Mouse (Mus musculus) urinary bladder, postnatal 25 days (tissue): ENCODE measurements around the gene Gm48551.

Source experiments
- DNase-seq: peaks from one replicate; pipeline ENCODE4 v3.0.0; 2022; ENCODE audit warnings: low spot score

Gene Gm48551

DNA sequence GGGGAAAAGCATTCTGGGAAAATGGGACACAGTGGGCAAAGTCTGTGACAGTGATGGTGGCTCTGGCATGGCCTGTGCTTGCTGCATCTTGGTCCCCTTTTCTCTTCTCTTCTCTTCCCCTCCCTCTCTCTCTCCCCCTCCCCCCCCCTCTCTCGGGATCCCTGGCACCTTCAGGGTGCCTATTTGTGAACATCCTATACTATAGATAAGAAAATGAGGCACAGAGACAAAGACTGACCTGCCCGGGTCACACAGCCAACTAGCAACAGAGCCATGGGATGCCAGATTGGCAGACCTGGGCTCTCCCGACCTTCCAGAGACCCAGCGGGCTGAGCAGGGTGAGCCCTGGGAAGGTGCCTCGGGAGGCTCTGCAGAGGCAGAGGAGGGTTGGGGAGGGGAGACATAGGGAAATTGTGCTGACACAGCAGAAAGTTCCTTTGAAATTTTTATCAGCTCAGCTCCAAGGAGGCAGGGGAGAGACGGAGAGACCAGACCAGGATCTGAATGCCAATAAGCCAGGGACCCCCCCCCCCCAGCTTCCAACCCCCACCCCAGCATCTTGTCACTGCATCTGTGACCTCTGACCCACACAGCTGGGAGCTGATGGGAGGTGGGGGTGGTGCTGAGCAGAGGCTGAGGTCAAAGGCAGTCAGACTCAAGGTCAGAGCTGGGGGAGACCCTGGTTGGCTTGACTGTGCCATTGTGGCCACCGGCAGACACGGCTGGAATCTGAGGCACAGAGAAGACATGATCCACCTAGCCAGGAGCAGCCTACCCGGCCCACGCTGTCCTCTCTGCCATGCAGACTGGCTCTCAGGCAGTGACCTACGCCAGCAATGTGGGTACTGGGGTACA, 34.2 kb downstream of the Gm48551 start:
- DNase-seq = no peak

DNA sequence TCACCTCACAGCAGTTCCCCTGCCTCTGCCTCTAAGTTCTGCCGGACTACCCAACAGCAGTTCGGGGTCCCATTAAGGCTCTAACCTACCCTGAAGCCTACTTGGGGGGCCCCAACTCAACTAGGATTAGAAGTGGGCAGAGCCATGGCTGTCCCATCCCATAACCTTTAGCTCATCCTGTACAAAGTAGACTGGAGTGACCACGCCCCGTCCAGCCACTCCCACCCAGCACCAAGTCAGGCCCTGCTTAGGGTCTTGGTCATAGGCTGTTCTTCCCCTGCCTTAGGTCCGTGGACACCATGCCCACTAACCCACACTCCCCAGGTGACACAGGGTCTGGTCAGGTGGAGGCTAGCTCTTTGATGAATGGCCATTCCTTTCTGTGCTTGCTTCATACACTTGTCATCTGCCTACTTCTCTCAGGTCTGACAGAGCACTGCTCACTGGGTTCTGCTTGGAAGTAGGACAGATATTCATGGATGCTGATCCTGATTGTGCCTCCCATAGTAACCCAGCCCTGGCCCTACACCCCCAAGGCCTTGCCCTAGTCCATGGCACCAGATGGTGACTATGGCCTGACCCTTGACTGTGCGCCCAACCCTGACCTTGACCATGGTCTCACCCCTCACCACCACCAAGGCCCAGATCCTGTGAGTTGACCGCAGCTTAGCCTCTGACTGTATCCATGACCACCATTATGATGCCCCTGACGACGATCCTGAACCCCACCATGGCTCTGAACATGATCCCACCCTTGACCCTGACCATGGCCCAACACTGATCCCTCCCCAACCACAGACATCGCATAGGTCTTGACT, 35.1 kb downstream of the Gm48551 start:
- no peak for DNase-seq

DNA sequence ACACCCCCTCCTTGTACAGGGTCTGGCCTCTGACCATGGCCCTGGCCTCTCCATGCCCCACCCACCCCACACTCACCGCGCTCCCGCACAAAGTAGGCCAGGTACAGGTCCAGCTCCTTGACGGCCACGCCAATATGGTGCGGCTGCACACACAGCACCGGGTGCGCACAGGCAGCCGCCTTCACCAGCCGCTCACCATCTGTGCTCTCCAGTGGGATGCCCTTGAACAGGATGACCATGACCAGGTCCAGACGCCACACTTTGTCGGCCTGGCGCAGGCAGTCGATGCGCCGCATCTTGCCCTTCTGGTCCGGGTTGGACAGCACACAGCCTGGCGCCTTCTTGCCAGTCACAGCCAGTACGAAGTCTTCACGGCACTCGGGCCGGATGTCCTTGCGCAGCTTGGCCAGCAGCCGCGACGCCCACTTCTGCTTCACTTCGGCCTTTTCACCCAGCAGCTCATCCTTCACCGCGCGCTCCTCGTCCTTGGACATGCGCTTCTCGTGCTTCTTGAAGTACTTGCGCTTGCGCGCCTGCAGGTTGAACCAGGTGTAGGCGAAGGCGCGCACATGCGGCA, 36.0 kb downstream of the Gm48551 start:
- peak; percentile 4 for DNase-seq

DNA sequence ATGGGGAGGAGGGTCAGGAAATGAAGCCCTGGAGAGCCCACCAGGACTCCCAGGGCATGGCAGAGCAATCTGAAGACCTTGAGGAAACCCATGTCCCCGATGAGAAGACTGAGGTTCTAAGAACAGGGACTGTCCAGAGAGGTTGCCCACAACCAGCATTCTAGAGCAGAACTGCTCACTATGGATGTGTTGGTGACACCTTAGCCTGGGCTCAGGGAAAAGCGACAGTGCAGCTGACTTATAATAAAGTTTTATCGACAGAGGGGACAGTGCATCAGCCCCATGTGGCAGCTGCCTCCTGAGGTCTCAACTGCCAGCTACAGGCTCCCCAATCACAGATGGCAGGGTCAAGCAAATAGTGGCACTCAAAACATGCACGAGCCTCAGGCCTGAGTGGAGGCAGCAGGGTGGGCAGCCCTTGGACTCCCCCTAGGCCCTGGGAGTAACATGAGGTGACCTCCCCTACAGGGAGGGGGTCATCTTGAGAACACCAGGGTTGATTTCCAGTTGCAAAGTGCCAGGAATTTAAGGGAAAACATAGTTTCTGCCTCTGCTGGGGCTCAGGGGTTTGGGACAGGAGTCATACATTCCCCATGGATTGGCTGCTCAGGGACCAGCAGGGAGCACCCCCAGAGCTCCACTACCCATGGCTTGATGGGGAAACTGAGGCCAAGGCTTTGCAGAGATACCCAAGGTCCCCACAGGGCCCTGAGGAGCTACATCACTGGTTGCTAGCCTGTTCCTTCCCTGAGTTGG, 37.0 kb downstream of the Gm48551 start:
- no peak for DNase-seq

DNA sequence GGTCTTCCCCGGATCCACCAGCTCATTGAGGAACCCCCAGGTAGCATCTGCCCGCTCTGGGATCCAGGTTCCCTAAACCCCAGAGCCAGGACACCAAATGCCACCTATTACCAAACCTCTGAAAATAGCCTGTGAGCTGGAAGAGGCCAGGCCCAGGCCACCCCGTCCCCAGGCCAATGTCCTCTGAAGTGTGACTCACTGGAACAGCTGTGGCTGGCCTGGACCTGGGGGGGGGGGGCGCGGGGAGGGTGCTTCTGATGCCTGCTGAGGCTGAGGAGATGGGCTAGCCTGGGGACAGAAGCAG, 37.5 kb downstream of the Gm48551 start:
- DNase-seq = peak; percentile 2

DNA sequence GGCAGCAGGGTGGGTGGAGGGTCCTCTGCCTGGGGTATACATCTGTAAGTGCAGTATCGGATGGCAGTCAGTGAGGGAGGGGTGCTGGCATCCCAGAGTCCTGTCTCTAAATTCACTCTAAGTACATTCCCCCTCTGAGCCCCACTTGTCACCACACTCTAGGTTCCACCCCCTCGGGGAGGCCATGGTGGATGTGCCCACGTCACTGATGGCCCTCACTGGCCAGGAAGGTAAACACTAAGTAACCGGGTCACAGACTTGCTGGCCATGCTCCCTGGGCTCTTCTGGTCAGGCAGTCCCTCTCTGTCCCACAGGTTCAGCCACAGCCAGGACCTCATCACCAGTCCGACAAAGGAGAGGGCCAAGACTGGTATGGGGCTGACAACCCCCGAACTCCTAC, 37.9 kb downstream of the Gm48551 start:
- DNase-seq = no peak

DNA sequence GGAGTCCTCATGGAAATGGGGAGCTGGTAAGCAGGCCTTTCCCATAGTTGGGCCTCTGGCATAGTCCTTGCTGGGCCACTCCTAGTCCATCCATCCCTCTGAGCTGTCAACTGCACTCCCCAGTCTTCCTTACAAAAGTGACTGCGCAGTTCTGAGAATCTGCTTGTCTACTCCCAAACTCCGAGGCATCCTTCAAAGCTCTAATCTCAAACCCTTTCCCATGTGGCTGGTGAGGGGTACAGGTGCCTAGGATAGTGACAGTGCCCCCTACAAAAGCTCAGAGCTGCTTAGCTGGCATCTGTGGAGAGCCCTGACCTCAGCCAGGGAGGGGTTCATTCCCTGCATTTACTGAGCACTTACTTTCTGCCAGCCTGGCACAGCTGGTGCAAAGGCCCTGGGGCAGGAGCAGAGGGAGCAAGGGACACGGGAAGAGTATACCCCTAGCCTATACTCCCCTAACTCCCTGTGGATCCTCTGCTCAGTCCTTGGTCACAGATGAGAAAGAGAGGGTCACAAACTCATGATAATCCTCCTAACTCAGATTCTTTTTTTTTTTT, 38.5 kb downstream of the Gm48551 start:
- no peak for DNase-seq

DNA sequence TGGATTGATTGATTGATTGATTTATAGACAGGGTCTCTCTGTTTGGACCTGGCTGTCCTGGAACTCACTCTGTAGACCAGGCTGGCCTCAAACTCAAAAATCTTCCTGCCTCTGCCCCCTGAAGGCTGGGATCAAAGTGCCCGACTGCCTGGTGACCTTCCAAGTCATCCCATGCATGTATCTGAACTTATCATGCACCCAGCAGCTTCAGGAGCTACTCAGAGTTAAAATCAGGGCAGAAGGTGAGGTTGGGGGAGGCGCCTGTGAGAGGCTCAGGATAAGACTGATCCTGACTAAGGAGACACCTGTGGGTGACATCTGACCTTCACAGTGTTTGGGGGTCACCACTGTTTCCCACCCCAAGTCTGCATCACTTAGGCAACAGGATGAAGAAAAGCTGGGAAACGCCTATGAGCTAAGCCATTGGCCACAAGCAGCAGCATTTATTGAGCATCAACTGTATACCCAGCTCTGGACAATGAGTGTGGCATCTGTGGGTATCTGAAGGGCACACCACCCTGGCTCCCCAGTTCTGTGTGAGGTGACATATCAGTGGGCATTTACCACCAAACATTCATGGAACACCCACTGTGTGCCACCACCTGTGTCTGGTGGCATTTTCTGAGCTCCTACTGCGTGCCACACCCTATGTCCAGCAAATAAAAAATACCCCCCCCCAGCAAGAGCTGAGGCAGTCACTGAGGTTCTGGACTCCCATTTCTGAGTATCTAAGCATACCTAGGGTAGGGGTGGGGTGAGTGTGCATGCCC, 39.4 kb downstream of the Gm48551 start:
- peak; percentile 1 for DNase-seq

DNA sequence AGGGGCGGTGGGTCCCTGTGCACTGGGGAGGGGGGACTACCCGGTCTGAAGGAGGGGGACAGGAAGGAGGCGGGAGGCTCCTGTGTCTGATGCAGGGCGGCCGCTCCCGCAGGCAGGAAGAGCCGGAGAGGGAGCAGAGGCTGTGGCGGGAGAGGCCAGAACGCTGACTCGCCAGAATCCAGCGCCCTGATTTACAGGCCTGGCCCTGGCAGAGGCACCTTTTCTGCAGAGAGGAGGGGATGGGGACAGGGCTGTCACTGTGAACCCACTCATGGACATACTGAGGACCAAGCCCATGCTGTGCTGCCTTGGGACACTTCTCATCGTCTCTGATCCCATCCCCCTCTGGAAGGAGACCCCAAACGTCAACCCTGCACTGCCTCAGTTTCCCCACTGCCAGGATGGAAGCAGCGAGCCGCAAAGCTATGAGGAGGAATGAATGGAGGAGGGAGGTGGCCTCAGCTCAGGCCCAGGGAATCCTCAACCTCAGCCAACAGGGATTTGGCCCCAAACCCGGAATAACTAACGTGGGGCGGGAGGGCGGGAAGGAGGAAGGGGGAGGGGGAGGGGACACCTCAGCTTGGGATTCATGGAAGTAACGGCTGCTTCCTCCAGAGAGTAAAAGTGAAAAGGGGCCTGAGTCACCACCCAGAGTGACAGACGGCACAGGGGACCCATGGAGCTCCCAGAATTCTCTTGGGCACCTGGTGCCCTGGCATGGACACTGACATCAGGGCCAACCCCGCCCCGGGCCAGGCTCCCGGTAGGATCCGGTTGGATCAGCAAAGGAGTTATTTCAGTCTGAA, 40.2 kb downstream of the Gm48551 start:
- DNase-seq = peak; percentile 24

DNA sequence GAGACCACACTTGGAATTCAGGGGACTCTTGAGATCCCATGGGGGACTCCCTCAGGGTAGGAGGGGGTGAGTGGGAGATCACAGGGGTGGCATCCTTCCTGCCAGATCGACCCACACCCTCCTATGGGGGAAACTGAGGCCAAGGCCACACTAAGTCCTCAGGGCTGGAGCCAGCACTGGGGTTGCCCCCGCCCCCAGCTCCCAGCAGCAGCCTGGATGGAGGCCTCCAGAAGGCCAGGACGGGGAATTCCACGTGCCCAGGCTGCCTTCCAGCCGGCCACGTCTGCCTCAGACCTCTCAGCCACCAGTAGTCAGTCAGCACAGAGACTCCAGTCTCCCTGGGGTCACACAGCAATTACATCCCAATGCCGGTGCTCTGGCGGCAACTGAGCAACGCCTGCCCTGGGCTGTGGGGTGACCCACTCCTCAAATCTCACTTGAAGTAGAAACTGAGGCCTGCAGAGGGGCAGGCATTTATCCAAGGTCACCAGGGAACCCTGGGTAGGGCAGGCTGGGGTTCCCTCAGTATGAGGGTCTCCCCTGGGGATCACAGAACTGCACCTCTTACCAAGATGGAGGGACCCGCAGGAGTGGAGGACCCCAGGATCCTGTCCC, 41.1 kb downstream of the Gm48551 start:
- DNase-seq = peak; percentile 44

DNA sequence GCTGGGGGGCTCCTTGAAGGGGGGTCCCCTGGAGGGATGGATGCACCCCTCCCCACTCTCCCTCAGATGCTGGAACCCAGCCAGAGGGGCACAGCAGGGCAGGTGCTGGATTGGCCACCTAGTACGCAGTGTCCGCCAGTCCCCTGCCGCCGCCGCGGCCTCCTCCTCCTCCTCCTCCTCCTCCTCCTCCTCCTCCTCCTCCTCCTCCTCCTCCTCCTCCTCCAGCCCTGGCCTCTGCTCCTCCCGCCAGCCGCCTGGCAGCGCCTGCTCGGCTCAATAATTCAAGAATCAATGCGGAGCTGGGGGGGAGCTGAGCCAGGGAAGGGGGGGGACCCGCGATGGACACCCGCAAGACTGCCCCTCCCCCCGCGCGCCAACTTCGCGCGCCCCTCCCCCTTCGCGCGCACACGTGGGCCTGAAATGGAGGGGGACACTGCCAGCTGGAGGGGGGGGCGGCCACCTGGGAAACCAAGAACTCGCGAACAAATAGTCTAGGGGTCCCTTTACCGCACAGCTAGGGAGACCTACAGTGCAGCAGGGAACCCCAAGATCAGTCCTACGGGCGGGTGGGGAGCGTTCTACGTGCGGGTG, 41.9 kb downstream of the Gm48551 start:
- peak; percentile 27 for DNase-seq

DNA sequence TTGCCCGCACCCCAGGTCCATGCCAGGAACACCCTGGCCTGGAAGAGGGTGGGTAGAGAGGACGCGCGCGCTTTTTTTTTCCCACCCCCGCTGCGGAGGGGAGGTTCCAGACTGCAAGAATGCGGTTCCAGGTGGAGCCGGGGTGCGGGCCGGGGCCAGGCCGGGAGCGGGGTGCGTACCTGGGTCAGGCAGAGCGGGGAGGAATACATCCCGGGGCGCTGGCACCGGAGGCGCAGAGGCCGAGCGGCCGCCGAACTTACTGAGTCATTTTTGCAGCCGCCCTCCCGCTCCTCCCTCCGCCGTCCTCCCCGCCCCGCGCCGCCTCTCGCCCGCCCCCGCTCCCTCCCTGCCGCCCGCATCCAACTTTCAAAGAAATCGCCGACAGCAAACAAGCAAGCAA, 42.6 kb downstream of the Gm48551 start:
- peak; percentile 73 for DNase-seq

DNA sequence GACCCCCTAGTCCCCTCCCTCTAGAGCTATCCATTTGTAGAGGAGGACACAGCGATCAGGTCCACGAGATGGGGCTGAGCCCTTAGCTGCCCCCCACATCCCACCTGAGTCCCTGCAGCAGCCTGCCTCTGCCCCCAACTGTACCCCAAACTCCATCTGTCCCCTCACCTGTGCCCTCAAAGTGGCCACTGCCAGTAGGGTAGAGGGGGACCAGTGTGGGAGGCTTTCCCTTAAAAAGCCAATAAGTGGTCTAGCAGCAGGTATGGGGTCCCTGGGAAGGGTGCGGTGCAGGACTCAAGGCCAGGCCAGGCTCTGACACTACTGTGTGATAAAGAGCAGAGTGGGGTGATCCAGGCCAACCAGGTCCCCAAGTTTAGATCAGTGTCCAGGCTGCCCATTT, 43.1 kb downstream of the Gm48551 start:
- peak; percentile 2 for DNase-seq

DNA sequence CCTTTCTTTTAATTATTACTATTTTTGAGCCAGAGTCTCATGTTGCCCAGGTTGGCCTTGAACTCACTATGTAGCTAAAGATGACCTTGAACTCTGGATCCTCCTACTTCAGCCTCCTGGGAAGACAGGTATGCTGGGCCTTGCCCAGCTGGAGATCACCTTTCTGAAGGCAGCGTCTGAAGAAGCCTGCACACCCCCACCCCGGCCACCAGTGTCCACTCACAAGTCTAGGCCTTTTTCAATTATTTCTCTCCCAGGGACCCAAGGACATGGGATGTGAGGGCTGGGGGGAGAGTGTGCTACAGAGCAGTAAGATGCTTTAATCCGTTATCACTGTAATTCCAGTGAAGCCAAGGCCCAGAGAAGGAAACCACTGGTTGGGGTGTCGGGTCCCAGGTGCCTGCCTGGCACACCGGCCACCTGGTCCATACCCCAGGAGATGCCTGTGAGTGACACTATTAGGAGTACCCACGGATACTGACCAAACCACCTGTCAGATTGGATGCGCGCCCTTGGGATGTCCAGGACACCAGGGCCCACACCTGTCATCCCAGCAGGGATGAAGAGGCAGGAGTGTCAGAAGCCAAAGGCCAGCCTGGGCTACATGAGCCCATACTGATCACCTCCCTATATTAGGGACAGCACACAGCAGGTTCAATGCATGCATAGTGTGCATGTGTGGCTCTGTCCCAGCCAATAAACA, 43.7 kb downstream of the Gm48551 start:
- peak; percentile 3 for DNase-seq

DNA sequence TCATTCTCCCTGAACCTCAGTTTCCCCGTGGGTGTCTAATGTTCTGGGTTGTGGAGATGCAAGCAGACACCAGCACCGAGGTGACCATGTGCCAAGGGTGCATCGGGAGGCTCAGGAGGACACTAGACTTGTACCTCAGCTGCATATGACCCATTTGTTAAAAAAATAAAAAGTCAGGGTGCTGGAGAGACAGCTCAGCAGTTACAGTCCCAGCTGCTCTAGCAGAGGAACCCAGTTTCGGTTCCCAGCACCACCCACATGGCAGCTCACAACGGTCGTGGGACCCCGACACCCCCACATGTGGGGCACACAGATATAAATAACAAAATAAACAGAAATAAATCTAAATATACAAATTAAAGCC, 44.2 kb downstream of the Gm48551 start:
- DNase-seq = no peak

DNA sequence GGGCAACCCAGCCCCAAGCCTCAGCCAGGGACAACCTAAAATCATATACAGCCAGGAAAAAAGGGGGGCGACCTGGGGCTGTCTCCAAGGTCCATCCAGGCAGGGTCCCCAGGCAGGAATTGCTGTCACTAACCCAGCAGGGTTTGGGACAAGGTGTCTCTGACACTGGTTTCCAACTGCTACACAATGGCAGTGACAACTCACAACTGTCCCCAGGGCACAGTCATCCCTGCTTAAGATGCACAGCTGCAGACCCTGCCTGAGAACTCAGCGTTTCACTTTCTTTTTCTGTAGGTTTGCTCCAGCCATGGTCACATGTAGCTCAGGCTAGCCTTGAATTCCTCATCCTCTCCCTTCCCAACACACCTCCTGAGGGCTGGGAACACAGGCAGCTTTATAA, 44.8 kb downstream of the Gm48551 start:
- DNase-seq = peak; percentile 3

DNA sequence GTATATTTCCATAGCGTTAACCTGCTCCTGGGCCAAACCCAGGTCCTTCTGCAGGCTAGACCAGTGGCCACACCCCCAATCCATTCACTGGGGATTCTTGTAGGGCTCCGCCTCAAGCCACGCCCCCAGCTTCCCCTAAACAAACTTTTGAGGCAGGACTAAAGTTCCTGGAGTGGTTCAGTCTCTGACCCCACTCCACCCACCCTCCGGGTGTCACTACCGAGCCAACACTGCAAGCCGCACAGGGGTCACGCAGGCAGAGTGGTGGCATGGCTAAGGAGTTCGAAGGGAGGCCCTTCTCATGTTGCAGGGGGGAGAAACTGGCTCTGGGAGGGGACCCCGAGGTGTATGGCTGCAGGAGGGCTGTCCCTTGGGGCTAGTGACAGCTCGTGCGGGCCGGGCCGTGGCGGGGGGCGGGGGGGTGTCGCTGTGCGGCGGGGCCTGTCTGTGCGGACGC, 45.4 kb downstream of the Gm48551 start:
- peak; percentile 77 for DNase-seq

DNA sequence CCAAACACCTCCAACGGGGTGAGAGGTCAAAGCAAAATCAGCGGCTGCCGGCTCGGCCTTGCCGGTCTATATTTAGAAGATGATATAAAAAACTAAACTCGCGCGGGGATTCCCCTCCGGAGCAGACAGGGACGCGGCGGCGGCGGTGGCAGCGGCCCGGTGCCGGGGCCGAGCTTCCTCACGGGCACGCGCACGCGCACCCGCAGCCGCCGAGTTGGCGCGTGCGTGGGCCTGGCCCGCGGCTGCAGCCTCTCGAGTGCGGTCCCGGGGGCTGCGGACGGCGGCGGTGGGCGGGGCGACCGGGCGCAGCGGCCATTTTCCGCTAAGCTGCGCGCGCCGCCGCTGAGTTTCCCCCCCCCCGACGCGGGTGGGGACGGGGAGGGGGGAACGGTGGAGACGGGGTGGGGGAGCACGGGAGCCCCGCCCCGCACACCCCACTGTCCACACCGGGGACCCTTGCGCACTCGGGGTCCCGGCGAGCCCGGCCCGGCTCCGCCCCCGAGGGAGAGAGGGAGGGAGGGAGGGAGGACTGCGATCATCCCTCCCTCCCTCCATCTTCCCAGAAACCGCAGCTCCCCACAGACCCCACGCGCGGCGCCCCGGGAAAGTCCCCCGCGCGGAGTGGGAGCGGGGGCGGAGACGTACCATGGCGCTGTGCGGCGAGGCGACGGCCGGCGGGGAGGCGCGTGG, 46.0 kb downstream of the Gm48551 start:
- DNase-seq = peak; percentile 75
